Mouse (Mus musculus): ENCODE measurements around the gene Trpm3.

- TF ChIP-seq CTCF (IDR thresholded peaks at IDR 0.05; ENCODE audit: insufficient read depth, low read length) (no peak), POLR2A (IDR thresholded peaks at IDR 0.05; ENCODE audit: borderline replicate concordance, extremely low read depth, low read depth, low read length) (no peak)
Measured at GRCm38 (mm10) chr19:22179017-22179416, 40.2 kb downstream of the Trpm3 start.

Measured in lung, adult 2 months (tissue).